Mouse (Mus musculus) liver, postnatal 0 days (tissue): ENCODE results near the gene Sucla2.

ENCODE experiments used
- CTCF ChIP-seq: sonication (generic); IDR thresholded peaks from 2 replicates; pipeline ENCODE4 v1.5.1; 2016; ENCODE audit warnings: antibody characterized with exemption, low read depth
- EP300 ChIP-seq: IDR thresholded peaks from 2 replicates; pipeline ENCODE4 v1.6.1; 2016; ENCODE audit warnings: antibody characterized with exemption, low read depth, mild to moderate bottlenecking

DNA sequence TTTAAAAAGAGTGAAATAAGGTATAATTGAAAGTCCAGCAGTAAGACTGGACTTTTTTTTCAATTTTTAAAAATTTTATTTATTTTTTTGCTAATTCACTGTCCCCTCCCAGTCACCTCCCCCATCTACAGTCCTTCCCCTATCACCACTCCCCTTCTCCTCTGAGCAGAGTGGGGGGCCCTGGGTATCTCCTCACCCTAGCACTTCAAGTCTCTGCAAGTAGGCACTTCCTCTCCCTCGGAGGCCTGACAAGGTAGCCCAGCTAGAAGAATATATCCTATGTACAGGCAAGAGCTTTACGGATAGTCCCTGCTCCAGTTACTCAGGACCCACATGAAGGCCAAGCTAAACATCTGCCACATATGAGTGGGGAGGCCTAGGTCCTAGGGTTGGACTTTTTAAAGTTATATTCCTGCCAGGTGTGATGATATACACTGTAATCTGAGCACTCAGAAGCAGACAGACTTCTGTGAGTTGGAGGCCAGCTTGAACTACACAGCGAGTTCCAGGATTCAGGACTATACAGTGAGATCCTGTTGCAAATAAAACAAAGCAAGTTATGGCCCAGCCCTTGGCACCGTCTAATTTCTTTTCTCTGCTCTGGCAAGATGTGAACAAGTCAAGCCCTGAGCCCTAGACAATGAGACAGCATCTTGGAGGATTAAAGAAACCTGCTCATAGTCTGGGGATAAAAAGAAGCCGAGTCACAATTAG is 41.4 kb upstream of the Sucla2 start:
- TF ChIP-seq CTCF (no peak), EP300 (no peak)
